Mouse (Mus musculus) heart, postnatal 0 days (tissue): ENCODE results near the gene Clec10a.

Experiments used
- CTCF ChIP-seq: IDR thresholded peaks from 2 replicates; pipeline ENCODE4 v1.5.1; 2016; ENCODE audit warnings: antibody characterized with exemption, control low read depth, low read depth
- EP300 ChIP-seq: IDR thresholded peaks from 2 replicates; pipeline ENCODE4 v1.6.1; 2016; ENCODE audit warnings: antibody characterized with exemption, low read depth

- TF ChIP-seq CTCF = no peak
- no peak for TF ChIP-seq EP300
Measured at GRCm38 (mm10) chr11:70171181-70171580, 15.2 kb downstream of the Clec10a start.
